Mouse (Mus musculus) Patski (cell line): ENCODE data around the gene Spata6. TPM values are rescaled to one million over a fixed set of nuclear protein-coding genes. Genes with fewer than 3 reads are reported as not detected.
A peak's percentile ranks its signal among the peaks of the same experiment; 100 is the strongest.

Experiments used
- ATAC-seq: fragments of 100-300 bp; one replicate; pipeline ENCODE4 v1.8.0; 2021
- CTCF ChIA-PET: fragments of 350-600 bp; sonication (Branson Sonifier 250); formaldehyde crosslinking; loops from one replicate; lab custom pipeline; 2022; ENCODE audit warnings: inconsistent platforms; lab: Charles Lee
- POLR2A ChIA-PET: fragments of 350-600 bp; sonication (Branson Sonifier 250); formaldehyde crosslinking; loops from one replicate; lab custom pipeline; 2022; ENCODE audit warnings: antibody characterized with exemption, inconsistent platforms; lab: Charles Lee
- DNase-seq: peaks from one replicate; pipeline ENCODE4 v3.0.0-alpha.2; 2011; ENCODE audit warnings: low read depth, low spot score
- H3K27me3 ChIP-seq: fragments of 371-371 bp; one replicate; pipeline ENCODE4 v1.5.1; 2021
- CTCF ChIP-seq: fragments of 100-300 bp; IDR thresholded peaks from one replicate; pipeline ENCODE4 v1.5.1; 2021
- in situ Hi-C: fragments of 300-500 bp; cut with MboI; formaldehyde crosslinking; loops from 3 replicates; pipeline ENCODE4 v1.11.1; 2018; ENCODE audit warnings: low pct_unique_long_range_greater_than_20kb, mixed read lengths
- polyA plus RNA-seq: library from polyadenylated mRNA; unstranded; gene quantifications from one replicate; pipeline ENCODE4 v1.2.3, GENCODE M21; 2021

Spata6 gene
- polyA plus RNA-seq, 1 experiment from 2014 or later: 37.8 TPM

- H3K27me3 ChIP-seq: no peaks in the 10 kb centered on the region
- CTCF ChIA-PET: interaction anchor here (1.8 kb wide), 1 partner anchor 12 kb away, joined by 4 read pairs; no protein-coding TSS in a partner anchor
- TF ChIP-seq CTCF: no peak
- in situ Hi-C loops: no loop called here
- peak; percentile 58 for ATAC-seq
- DNase-seq: no peak
- POLR2A ChIA-PET: no interaction called here
Observed at GRCm38 (mm10) chr4:111691057-111691543, 28.7 kb upstream of the Spata6 start.

- in situ Hi-C loops: no loop called here
- ChIA-PET POLR2A (no interaction called here), CTCF (interaction anchor here (1.0 kb wide), 1 partner anchor 16 kb away, joined by 4 read pairs; no protein-coding TSS in a partner anchor)
- ATAC-seq: no peak
- no peak for TF ChIP-seq CTCF
- no peaks in the 10 kb centered on the region for H3K27me3 ChIP-seq
- DNase-seq: no peak
Observed at GRCm38 (mm10) chr4:111701381-111701780, 18.4 kb upstream of the Spata6 start.

GRCm38 (mm10) chr4:111704126-111704525, 15.7 kb upstream of the Spata6 start:
- in situ Hi-C loops: no loop called here
- ATAC-seq (no peak), DNase-seq (no peak)
- ChIA-PET CTCF (interaction anchor here (1.7 to 2.0 kb wide), 2 partner anchors 12 to 16 kb away, joined by 4 to 9 read pairs; no protein-coding TSS in a partner anchor), POLR2A (no interaction called here)
- no peaks in the 10 kb centered on the region for H3K27me3 ChIP-seq
- TF ChIP-seq CTCF: no peak

GRCm38 (mm10) chr4:111704975-111705374, 14.8 kb upstream of the Spata6 start:
- POLR2A ChIA-PET: no interaction called here

GRCm38 (mm10) chr4:111719296-111719695, 488 bp upstream of the Spata6 start:
- in situ Hi-C loops: no loop called here
- DNase-seq (no peak), ATAC-seq (no peak)
- no peak for TF ChIP-seq CTCF
- CTCF ChIA-PET: no interaction called here
- H3K27me3 ChIP-seq: no peaks in the 10 kb centered on the region
- POLR2A ChIA-PET: no interaction called here

More at GRCm38 (mm10) chr4:111704975-111705374, 14.8 kb upstream of the Spata6 start:
- DNase-seq (no peak), ATAC-seq (no peak)
- TF ChIP-seq CTCF: no peak
- in situ Hi-C loops: no loop called here
- no peaks in the 10 kb centered on the region for H3K27me3 ChIP-seq
- CTCF ChIA-PET: interaction anchor here (1.9 kb wide), 1 partner anchor 18 kb away, joined by 7 read pairs; no protein-coding TSS in a partner anchor

- ChIA-PET POLR2A (no interaction called here), CTCF (no interaction called here)
- H3K27me3 ChIP-seq: no peaks in the 10 kb centered on the region
- in situ Hi-C loops: no loop called here
- no peak for TF ChIP-seq CTCF
- DNase-seq (no peak), ATAC-seq (peak; percentile 17)
Observed at GRCm38 (mm10) chr4:111720662-111721003, 849 bp downstream of the Spata6 start.

GRCm38 (mm10) chr4:111721121-111721840, 1.5 kb downstream of the Spata6 start:
- H3K27me3 ChIP-seq: no peaks in the 10 kb centered on the region
- TF ChIP-seq CTCF: no peak
- CTCF ChIA-PET: interaction anchor here (1.0 to 1.7 kb wide), 3 partner anchors 9 to 44 kb away, joined by 3 read pairs; no protein-coding TSS in a partner anchor
- DNase-seq (no peak), ATAC-seq (peak; percentile 69)
- POLR2A ChIA-PET: no interaction called here
- in situ Hi-C loops: no loop called here

GRCm38 (mm10) chr4:111737551-111737950, 17.8 kb downstream of the Spata6 start:
- no peak for TF ChIP-seq CTCF
- ChIA-PET CTCF (no interaction called here), POLR2A (no interaction called here)
- DNase-seq (no peak), ATAC-seq (no peak)
- no peaks in the 10 kb centered on the region for H3K27me3 ChIP-seq
- in situ Hi-C loops: no loop called here

GRCm38 (mm10) chr4:111780533-111780932, 60.7 kb downstream of the Spata6 start:
- no peak for TF ChIP-seq CTCF
- H3K27me3 ChIP-seq: no peaks in the 10 kb centered on the region
- in situ Hi-C loops: no loop called here
- DNase-seq (no peak), ATAC-seq (no peak)
- CTCF ChIA-PET: interaction anchor here (2.9 kb wide), 1 partner anchor 10 kb away, joined by 9 read pairs; no protein-coding TSS in a partner anchor
- POLR2A ChIA-PET: no interaction called here

- POLR2A ChIA-PET: no interaction called here
- ATAC-seq (no peak), DNase-seq (no peak)
Observed at GRCm38 (mm10) chr4:111799892-111800291, 80.1 kb downstream of the Spata6 start.

GRCm38 (mm10) chr4:111803164-111803563, 83.4 kb downstream of the Spata6 start:
- no peak for TF ChIP-seq CTCF
- CTCF ChIA-PET: no interaction called here
- ATAC-seq (no peak), DNase-seq (no peak)
- no peaks in the 10 kb centered on the region for H3K27me3 ChIP-seq
- POLR2A ChIA-PET: no interaction called here
- in situ Hi-C loops: no loop called here

More at GRCm38 (mm10) chr4:111799892-111800291, 80.1 kb downstream of the Spata6 start:
- in situ Hi-C loops: no loop called here
- CTCF ChIA-PET: interaction anchor here (0.9 kb wide), 1 partner anchor 9 kb away, joined by 3 read pairs; no protein-coding TSS in a partner anchor
- no peaks in the 10 kb centered on the region for H3K27me3 ChIP-seq
- TF ChIP-seq CTCF: no peak
